Mouse (Mus musculus) heart, postnatal 25 days (tissue): ENCODE measurements at regions not wholly inside any gene's neighbourhood (a gene's known extent, or its start where the extent isn't known, plus 50 kb on each side); places are given as distances from the start of the nearest gene placed in this dataset.

Experiments used
- DNase-seq: peaks from one replicate; pipeline ENCODE4 v3.0.0; 2022; ENCODE audit warnings: low spot score
- intact Hi-C: fragments of 180-260 bp; cut with DNase I; formaldehyde crosslinking; loops from one replicate; pipeline ENCODE4 v1.15.1; 2025

DNA sequence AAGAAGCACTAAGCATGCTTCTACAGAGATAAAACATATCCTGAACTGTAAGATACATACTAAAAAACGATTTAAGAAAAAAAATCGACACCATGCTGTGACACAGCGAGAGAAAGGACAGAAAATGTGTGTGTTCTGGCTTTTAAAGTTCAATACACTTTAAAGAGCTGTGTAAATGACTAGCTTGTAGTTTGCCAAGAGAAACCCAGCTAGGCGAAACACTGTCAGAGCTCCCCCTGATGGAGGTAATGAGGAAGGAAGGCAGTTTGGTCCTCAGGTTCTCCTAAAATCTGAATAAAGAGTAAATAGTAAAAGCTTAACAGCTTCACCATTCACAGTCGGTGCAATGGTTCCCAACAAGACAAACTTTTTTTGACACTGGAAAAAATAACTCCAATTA is 67.1 kb upstream of the Gabrg2 start:
- no peak for DNase-seq
- intact Hi-C loops = no loop called here

- no peak for DNase-seq
- intact Hi-C loops = loop anchor here (10.0 kb wide), 1 partner anchor 373 kb away; no protein-coding TSS in a partner anchor
Observed at GRCm38 (mm10) chr11:42051567-42051966, 50.9 kb upstream of the Gabrg2 start.
